Mouse (Mus musculus): ENCODE measurements around the gene Tusc2.

DNA sequence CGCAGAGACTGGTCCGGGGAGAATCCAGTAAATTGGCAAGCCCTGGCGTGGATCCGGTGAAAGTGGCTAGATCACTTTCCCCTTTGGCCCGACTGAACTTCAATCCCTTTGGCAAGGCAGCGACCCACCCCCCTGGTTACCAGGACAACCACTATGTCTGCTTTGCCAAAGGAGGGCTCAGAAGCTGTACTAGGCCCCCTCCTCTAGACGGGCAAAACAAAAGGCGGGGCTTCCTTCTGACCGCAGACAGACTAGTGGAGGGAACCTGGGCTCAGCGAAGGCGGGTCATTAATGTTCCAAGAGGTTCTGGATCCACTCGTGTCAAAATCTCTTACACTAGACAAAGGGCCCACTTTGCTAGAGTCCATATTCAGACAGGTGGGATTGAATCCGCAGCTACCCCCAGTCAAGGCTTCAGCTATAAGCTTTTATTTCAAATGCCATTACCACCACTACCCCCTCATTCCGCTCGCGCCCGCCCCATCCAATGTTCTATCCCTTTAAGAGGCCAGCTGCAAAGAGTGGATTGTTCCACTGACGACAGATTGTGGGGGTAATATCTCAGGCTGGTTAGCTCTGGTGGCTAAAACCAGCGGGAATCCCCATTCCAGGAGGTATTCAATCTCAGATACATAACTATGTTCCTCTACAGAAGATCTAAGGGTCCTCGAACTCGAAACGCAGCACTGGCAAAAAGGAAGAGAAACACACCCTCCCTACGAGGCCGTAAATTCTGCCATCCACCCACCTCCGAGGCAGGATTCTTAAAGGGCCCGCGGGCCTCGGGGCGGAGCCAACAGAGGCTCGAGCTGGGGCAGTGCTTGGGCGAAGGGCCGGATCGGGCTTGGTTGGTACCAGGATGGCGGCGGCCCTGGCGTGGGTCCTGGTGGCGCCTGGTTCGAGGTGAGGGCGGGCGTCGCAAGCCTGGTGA, 5.5 kb downstream of the Tusc2 start:
- TF ChIP-seq POLR2A (IDR thresholded peaks at IDR 0.05; ENCODE audit: borderline replicate concordance, extremely low read depth, insufficient read depth, insufficient read length, poor library complexity, severe bottlenecking) (peak; percentile 74; the same call in 1 of the 2 replicates), CTCF (IDR thresholded peaks at IDR 0.05; ENCODE audit: borderline replicate concordance, extremely low read depth, insufficient read depth, insufficient read length) (no peak)

All from brain, embryonic 14.5 days (tissue).